Mouse (Mus musculus): ENCODE data around the gene Faxc. TPM values are rescaled to one million over a fixed set of nuclear protein-coding genes. Genes with fewer than 3 reads are reported as not detected.

Faxc gene
- total RNA-seq, 2 experiments from 2014 or later: 86.9 to 91.7 TPM

- intact Hi-C loops (cut with DNase I): loop anchor here (5.0 kb wide), 2 partner anchors 113 to 143 kb away; partner anchors contain the start of genes Coq3 and Pnisr
- DNase-seq (ENCODE audit: low spot score in 2 of 2): peak in 1 of 2 experiments; percentile 53
These were observed 59.6 kb downstream of the Faxc start for GRCm38 (mm10) chr4:21990580-21991235.

GRCm38 (mm10) chr4:22017656-22018379 lies 86.7 kb downstream of the Faxc start:
- intact Hi-C loops (cut with DNase I): no loop called here
- DNase-seq (ENCODE audit: low spot score in 2 of 2): peak; percentile 86 to 90

- no peak for DNase-seq (ENCODE audit: low spot score in 2 of 2)
- intact Hi-C loops (cut with DNase I): no loop called here
These were observed 87.3 kb downstream of the Faxc start for GRCm38 (mm10) chr4:22018414-22018813.

GRCm38 (mm10) chr4:22029951-22030350 lies 98.8 kb downstream of the Faxc start:
- intact Hi-C loops (cut with DNase I): no loop called here

More at GRCm38 (mm10) chr4:22029951-22030350, 98.8 kb downstream of the Faxc start:
- DNase-seq (ENCODE audit: low spot score in 2 of 2): peak in 1 of 2 experiments; percentile 18

Other genes starting within 250 kb of the Faxc start
- gene Prdm13, start 245.4 kb upstream of the Faxc start, total RNA-seq (2021): not detected
- 10 to 100 TPM; 39.5 to 40.4 TPM for gene Ccnc, start 203.6 kb upstream of the Faxc start, total RNA-seq (2021)
- 10 to 100 TPM; 36.7 to 42.9 TPM for gene Usp45, start 164.2 kb upstream of the Faxc start, total RNA-seq (2021)
- gene Tstd3, start 164.1 kb upstream of the Faxc start, total RNA-seq (2021): 10 to 100 TPM; 17.9 to 18.6 TPM
- gene Pnisr, start 83.7 kb upstream of the Faxc start, total RNA-seq (2021): 100 to 1,000 TPM; 160 to 164 TPM
- 10 to 100 TPM; 12.3 to 12.5 TPM for gene Coq3, start 51.7 kb upstream of the Faxc start, total RNA-seq (2021)